Mouse (Mus musculus) embryo, embryonic 10 days (tissue): Measurements from ENCODE around the gene Olfr671.
"Not testable (repeated sequence)": the region's sequence is repeated elsewhere in the genome, so short reads cannot be mapped to it uniquely, and the experiment has no call there.

ENCODE experiments used
- DNase-seq: peaks from one replicate; pipeline ENCODE4 v3.0.0-alpha.2; 2015; ENCODE audit warnings: low spot score

The Olfr671 gene

DNA sequence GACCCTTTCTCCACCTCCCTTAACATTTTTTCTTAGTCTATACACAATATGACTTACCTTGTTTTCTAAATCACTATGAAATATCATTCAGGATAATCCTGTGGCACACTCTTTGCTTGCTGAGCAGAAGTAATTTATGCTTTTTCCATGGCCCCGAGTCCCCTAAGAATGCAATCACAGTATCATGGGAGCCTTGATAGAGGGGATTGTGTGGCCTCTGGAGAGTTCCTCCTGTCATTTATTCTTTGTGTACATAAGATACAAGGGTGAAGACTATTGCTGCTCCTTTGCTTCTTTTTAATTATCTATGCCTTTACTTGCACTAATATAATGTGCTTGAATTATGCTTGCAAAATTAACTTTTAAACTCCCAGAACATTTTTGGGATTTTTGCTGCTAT, at the start of gene Olfr671:
Olfr671 (minus strand) TSS at position 101 of the 400 bp plus-strand sequence.
- DNase-seq = no peak

DNA sequence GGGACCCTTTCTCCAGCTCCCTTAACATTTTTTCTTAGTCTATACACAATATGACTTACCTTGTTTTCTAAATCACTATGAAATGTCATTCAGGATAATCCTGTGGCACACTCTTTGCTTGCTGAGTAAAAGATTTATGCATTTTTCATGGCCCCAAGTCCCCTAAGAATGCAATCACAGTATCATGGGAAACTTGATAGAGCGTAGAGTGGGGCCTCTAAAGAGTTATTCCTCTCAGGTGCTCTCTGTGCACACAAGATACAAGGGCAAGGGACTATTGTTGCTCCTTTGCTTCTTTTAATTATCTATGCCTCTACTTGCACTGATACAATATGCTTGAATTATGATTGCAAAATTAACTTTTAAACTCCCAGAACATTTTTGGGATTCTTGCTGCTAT, 49.4 kb upstream of the Olfr671 start, which contains the start of gene Olfr675:
Olfr675 (minus strand) TSS at position 101 of the 400 bp plus-strand sequence.
- no peak for DNase-seq

DNA sequence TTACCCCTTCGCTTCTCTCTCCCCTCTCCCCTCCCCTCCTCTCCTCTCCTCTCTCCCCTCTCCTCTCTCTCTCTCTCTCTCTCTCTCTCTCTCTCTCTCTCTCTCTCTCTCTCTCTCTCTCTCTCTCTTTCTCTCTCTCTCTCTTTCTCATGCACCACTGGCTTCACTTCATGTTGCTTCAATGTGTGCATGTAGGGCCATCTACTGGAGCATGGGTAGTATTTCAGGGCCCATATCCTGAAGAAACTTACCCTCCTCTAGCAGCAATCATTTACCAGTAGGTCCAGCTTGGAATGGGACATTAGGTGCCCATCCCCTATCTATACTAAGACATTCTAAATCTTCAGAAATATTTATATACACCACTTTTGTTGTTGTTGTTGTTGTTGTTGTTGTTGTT, 43.6 kb upstream of the Olfr671 start:
- peak; percentile 5 for DNase-seq

DNA sequence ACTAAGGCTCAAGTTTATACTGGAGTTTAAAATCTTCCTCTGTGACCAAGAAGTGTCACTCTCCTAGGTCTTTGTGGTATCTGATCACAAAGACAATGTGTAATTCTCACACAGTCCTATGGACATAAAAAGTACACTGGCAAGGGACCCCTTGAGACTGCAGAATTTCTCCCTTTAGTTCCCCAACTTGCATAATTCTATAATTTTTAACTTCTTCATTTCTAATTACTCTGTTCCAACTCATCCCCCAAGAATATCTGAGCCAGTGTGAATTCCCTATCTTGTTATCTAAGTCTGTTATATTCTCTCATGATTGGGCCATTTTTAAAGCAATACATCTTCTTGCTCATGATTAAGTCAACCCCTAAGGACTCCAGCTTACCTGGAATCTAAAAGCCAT, 23.0 kb upstream of the Olfr671 start, which contains the start of gene Olfr672:
Olfr672 (minus strand) TSS at position 101 of the 400 bp plus-strand sequence.
- DNase-seq = no peak

DNA sequence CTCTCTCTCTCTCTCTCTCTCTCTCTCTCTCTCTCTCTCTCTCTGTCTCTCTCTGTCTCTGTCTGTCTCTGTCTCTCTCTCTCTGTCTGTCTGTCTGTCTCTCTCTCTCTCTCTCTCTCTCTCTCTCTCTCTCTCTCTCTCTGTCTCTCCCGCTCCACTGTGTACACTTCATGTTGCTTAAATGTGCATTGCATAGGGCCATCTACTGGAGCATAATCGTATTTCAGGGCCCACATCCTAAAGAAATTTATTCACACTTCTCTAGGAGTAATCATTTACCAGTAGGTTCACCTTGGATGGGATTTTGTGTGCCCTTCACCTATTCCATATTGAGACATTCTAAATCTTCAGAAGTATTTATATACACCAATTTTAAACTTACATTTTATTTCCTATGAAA, 6.4 kb downstream of the Olfr671 start:
- DNase-seq = not testable (repeated sequence)

DNA sequence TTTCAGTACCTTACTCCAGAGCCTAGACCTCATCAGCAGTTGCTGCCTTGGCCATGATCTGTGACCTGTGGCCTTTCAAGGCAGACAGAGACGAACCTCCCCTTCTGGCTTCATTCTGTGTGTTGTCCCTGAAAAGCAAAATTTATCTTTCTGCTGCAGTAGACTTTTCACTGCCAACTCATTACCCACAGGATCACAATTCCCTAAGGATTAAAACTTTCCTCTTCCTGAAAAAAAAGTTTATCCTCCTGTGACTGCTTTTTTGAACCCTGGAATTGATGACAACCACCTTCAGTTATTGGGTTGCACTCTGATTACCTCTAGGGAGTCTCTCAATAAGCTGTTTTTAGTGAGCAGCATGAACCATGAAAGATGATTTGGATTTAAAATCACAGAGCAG, 16.4 kb downstream of the Olfr671 start, which contains the start of gene Olfr670:
Olfr670 (minus strand) TSS at position 101 of the 400 bp plus-strand sequence.
- DNase-seq = no peak

DNA sequence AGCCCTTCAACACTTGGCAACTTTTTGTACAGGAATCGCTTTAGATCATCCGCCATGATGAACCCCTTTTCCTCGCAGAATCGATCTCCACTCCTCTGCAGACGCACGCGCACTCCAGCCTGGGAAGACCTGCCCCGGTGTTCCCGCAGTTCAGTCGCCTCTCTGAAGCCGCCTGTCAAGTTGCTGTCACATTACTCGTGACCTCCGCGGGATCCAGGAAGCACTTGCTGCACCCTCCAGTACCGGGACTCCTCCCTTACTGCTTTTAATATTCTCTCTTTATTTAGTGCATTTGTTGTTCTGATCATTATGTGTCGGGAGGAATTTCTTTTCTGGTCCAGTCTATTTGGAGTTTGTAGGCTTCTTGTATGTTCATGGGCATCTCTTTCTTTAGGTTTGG, 28.7 kb downstream of the Olfr671 start:
- not testable (repeated sequence) for DNase-seq

DNA sequence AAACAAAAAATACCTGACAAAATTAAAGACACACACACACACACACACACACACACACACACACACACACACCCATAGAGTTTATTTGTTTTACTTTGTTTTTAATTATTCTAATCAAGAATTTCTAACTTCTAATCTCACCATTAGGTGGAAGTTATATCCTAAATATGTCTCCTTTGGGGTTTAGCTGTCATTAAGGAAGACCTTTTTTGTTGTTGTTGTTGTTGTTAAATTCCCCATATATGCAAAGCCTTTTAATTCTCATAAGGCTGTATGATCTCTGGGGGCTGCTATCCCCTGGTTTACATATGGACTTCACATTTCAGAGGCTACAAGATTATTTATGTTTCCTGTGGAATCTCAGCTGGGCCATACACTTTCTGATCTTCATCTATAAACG, 45.0 kb downstream of the Olfr671 start, which contains the start of gene Olfr669:
Olfr669 (plus strand) TSS at position 301 of the 400 bp plus-strand sequence.
- DNase-seq = no peak

DNA sequence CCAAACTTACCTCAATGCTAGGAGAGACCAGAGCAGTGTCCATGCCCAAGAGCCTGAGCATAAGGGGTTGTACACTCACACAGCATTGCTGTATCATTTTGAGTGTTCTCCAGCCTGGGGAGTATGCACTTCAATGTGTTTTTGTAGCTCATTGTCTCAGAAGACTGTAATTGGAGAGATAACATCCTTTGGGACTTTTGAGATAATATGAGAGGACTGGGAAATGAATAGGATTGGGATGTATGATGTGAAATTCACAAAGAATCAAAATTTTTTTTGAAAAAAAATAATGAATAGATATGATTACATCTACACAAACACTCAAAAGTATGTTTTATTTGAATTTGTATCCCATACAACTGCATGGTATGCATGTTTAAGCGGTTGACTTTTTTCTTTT, 51.0 kb downstream of the Olfr671 start, which contains the start of gene Olfr668:
Olfr668 (minus strand) TSS at position 101 of the 400 bp plus-strand sequence.
- DNase-seq = no peak
